Mouse (Mus musculus) CH12.LX (cell line): ENCODE results near the gene Prkce.

Experiments
- CTCF ChIP-seq, 2 experiments: IDR thresholded peaks in 1 of 2; conservative IDR thresholded peaks in 1 of 2; 2 replicates each; pipeline ENCODE4 v1.5.1; 2011 to 2012; ENCODE audit warnings: low read depth in 2 of 2, low read length in 2 of 2, improper control_type of control experiment in 1 of 2, inconsistent platforms in 1 of 2, mild to moderate bottlenecking in 1 of 2, moderate library complexity in 1 of 2
- EP300 ChIP-seq: IDR thresholded peaks from 2 replicates; pipeline ENCODE4 v1.6.1; 2011; ENCODE audit warnings: low read length, improper control_type of control experiment
- GABPA ChIP-seq: IDR thresholded peaks from 2 replicates; pipeline ENCODE4 v1.6.1; 2012; ENCODE audit warnings: low read depth, low read length, improper control_type of control experiment, inconsistent platforms; ENCODE audit not compliant: insufficient replicate concordance
- MYC ChIP-seq: IDR thresholded peaks from 2 replicates; pipeline ENCODE4 v1.6.1; 2011; ENCODE audit warnings: low read depth, mild to moderate bottlenecking, improper control_type of control experiment, low read length
- NRF1 ChIP-seq: IDR thresholded peaks from 2 replicates; pipeline ENCODE4 v1.6.1; 2014; ENCODE audit warnings: low read depth, mild to moderate bottlenecking, inconsistent platforms, low read length, improper control_type of control experiment, moderate library complexity
- POLR2A ChIP-seq: IDR thresholded peaks from 2 replicates; pipeline ENCODE4 v1.6.1; 2011; ENCODE audit warnings: low read depth, mild to moderate bottlenecking, improper control_type of control experiment, low read length
- POLR2AphosphoS2 ChIP-seq: IDR thresholded peaks from 2 replicates; pipeline ENCODE4 v1.6.1; 2011; ENCODE audit warnings: low read depth, low read length, improper control_type of control experiment
- SIN3A ChIP-seq: IDR thresholded peaks from 2 replicates; pipeline ENCODE4 v1.6.1; 2012; ENCODE audit warnings: low read length, improper control_type of control experiment, inconsistent platforms
- ZC3H11A ChIP-seq: IDR thresholded peaks from 2 replicates; pipeline ENCODE4 v1.6.1; 2012; ENCODE audit warnings: low read depth, mild to moderate bottlenecking, inconsistent platforms, low read length, improper control_type of control experiment
- ZMIZ1 ChIP-seq: IDR thresholded peaks from 2 replicates; pipeline ENCODE4 v1.6.1; 2012; ENCODE audit warnings: low read depth, mild to moderate bottlenecking, inconsistent platforms, low read length, improper control_type of control experiment
- ZNF384 ChIP-seq: IDR thresholded peaks from 2 replicates; pipeline ENCODE4 v1.6.1; 2012; ENCODE audit warnings: low read depth, low read length, improper control_type of control experiment, inconsistent platforms

DNA sequence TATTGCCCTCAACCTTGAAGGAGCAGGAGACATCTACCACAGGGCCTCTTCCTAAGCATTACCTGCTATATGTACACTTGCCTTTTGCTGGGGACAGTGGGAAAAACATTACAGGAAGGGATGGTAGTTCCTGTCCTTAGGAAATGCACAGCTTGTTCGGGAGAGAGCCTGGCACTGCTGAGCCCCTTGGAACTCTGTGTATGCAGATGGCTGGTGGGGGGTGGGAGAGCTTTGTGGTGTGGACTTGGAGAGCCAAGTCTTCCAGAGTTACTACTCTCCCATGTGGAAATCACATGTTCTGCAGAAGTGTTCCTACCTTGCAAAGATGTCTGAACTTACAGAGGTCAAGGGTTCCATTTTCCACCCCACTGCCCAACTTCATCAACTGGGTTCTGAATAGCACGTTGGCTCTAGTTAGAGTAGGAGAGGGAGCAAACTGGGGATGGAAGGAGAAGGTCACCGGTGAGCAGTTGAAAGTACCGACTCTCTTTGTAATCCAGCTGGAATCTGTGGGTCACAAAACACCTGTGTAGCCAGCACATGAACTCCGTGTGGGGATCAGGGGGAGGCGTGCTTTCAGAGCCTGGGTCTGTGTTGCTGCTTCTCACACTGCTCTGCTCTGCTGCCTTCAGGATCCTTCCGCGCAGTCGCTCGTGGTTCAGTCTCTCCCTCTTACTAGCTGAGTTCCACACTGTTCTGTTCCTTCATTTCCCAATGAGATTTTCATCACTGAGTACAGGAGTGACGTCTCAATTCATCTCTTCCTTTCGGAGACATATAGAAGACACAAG, 184.9 kb downstream of the Prkce start:
- TF ChIP-seq GABPA (no peak), CTCF (conservative IDR thresholded peaks at IDR 0.05 in 1 of 2, IDR thresholded peaks at IDR 0.05 in 1 of 2; ENCODE audit: low read depth in 2 of 2, low read length in 2 of 2) (no peak), MYC (no peak), POLR2A (no peak), SIN3A (no peak), POLR2AphosphoS2 (no peak), ZNF384 (no peak), NRF1 (no peak; the same call in 1 of the 2 replicates), ZC3H11A (no peak), ZMIZ1 (no peak), EP300 (no peak)
